ENCODE assay signal across 10 mouse cellular contexts in genomic region chr5:120631128-120631527, GRCm38 (mm10). TPM values are rescaled to one million over a fixed set of nuclear protein-coding genes. Genes with fewer than 3 reads are reported as not detected.
DNase-seq lines count a peak whose midpoint lies in the region; ATAC-seq lines count a peak whose summit lies in the region.
"Had no signal": no experiment of that assay in that cellular context is flagged by ENCODE, and none has a peak within 500 bp of the region (broad histone marks: within the 10 kb centered on the region; RNA-seq: fewer than 3 reads in every experiment).

No protein-coding gene starts in this region.

- ATAC-seq in kidney, embryonic 16.5 days (ENCODE audit: low FRiP score, low TSS enrichment), result no peak
- no peak for ATAC-seq in hindbrain, embryonic 14.5 days (ENCODE audit: low FRiP score)
- ATAC-seq in cerebellum, adult (ENCODE audit: insufficient number of reproducible peaks, low FRiP score, low TSS enrichment), result no peak

- H3K36me3 ChIP-seq in kidney, embryonic 16.5 days (ENCODE audit: insufficient read depth, low read length), result peaks cover 19% of the 10 kb centered on the region
- peaks cover 22% of the 10 kb centered on the region for H3K36me3 ChIP-seq in hindbrain, embryonic 14.5 days (replicated peaks; ENCODE audit: control insufficient read depth, insufficient read depth)

- H3K4me1 ChIP-seq in kidney, embryonic 16.5 days (ENCODE audit: insufficient read depth, low read length), result no peaks in the 10 kb centered on the region
- H3K4me1 ChIP-seq in hindbrain, embryonic 14.5 days (replicated peaks; ENCODE audit: control insufficient read depth, insufficient read depth, low read length), result no peaks in the 10 kb centered on the region

- no peak overlapping the region for H3K27ac ChIP-seq in kidney, embryonic 16.5 days (ENCODE audit: low read length)
- no peak overlapping the region for H3K27ac ChIP-seq in hindbrain, embryonic 14.5 days

- no peak for DNase-seq in kidney, postnatal 4 days
- DNase-seq in embryo, embryonic 10.5 days (ENCODE audit: low spot score), result peak; percentile 41
- no peak for DNase-seq in hindbrain, embryonic 14.5 days (ENCODE audit: low spot score)
- peak; percentile 60 for DNase-seq in naive thymus-derived CD4-positive, alpha-beta T cell, adult 2 months (ENCODE audit: low read depth)
- DNase-seq in cerebellum, adult 11 months, result no peak
- no peak for DNase-seq in testis, postnatal 10 days (ENCODE audit: low spot score)
- DNase-seq: cerebellum, postnatal 36 days had no signal

- H3K27me3 ChIP-seq in kidney, embryonic 16.5 days (ENCODE audit: insufficient read depth, low read length), result peaks cover 15% of the 10 kb centered on the region; the same call in 1 of the 2 replicates
- H3K27me3 ChIP-seq in hindbrain, embryonic 14.5 days (ENCODE audit: control insufficient read depth, insufficient read depth, low read length), result peaks cover 9% of the 10 kb centered on the region

- WGBS in kidney, embryonic 16.5 days, result 6% methylated on average over 29 of the region's 29 CpGs
- 9% methylated on average over 29 of the region's 29 CpGs for WGBS in hindbrain, embryonic 14.5 days

- peak overlapping the region; percentile 51 for H3K4me2 ChIP-seq in kidney, embryonic 16.5 days (replicated peaks; ENCODE audit: low read depth, low read length)
- H3K4me2 ChIP-seq in hindbrain, embryonic 14.5 days (replicated peaks), result peak overlapping the region; percentile 43

- peak overlapping the region; percentile 21; the same call in 1 of the 2 replicates for H3K4me3 ChIP-seq in kidney, embryonic 16.5 days (ENCODE audit: low read length)
- no peak overlapping the region for H3K4me3 ChIP-seq in hindbrain, embryonic 14.5 days (replicated peaks; ENCODE audit: low read length)

- H3K9me3 ChIP-seq in kidney, embryonic 16.5 days (ENCODE audit: low read length), result peaks cover 8% of the 10 kb centered on the region
- H3K9me3 ChIP-seq in hindbrain, embryonic 14.5 days (ENCODE audit: control insufficient read depth, low read length), result no peaks in the 10 kb centered on the region

- H3K9ac ChIP-seq in kidney, embryonic 16.5 days (replicated peaks; ENCODE audit: low read length), result 0 out of 2 replicates have a peak overlapping the region, but pooled peaks have one; percentile 24
- H3K9ac ChIP-seq in hindbrain, embryonic 14.5 days, result no peak overlapping the region; the same call in 1 of the 2 replicates

RNA-seq across cellular contexts. Expression of gene Cfap73, which starts 2.9 kb away (rescaled TPM):
- not detected in 2 replicates for polyA plus RNA-seq in kidney, embryonic 16.5 days (2015; fragmentation: Nextera tagmentation; extraction: Ambion mirVana)
- polyA plus RNA-seq in hindbrain, embryonic 14.5 days (2014; fragmentation: Nextera tagmentation; extraction: Ambion mirVana), result 0.53 and 1.1 TPM in 2 replicates
- polyA plus RNA-seq: small intestine, adult 2 months had no signal

RNA-seq across cellular contexts. Expression of gene Rasal1, which starts 17.5 kb away (rescaled TPM):
- polyA plus RNA-seq in kidney, embryonic 16.5 days (2015; fragmentation: Nextera tagmentation; extraction: Ambion mirVana), result 0.66 and 0.70 TPM in 2 replicates
- polyA plus RNA-seq in hindbrain, embryonic 14.5 days (2014; fragmentation: Nextera tagmentation; extraction: Ambion mirVana), result 0.31 and 0.74 TPM in 2 replicates

RNA-seq across cellular contexts. Expression of gene Ddx54, which starts 18.6 kb away (rescaled TPM):
- polyA plus RNA-seq in kidney, embryonic 16.5 days (2015; fragmentation: Nextera tagmentation; extraction: Ambion mirVana), result 53.7 and 54.8 TPM in 2 replicates
- 27.8 and 29.8 TPM in 2 replicates for polyA plus RNA-seq in hindbrain, embryonic 14.5 days (2014; fragmentation: Nextera tagmentation; extraction: Ambion mirVana)

RNA-seq across cellular contexts. Expression of gene Rita1, which starts 18.7 kb away (rescaled TPM):
- 18.0 and 18.4 TPM in 2 replicates for polyA plus RNA-seq in kidney, embryonic 16.5 days (2015; fragmentation: Nextera tagmentation; extraction: Ambion mirVana)
- polyA plus RNA-seq in hindbrain, embryonic 14.5 days (2014; fragmentation: Nextera tagmentation; extraction: Ambion mirVana), result 20.1 and 20.6 TPM in 2 replicates

RNA-seq across cellular contexts. Expression of gene Iqcd, which starts 42.3 kb away (rescaled TPM):
- 1.5 TPM in 2 replicates for polyA plus RNA-seq in kidney, embryonic 16.5 days (2015; fragmentation: Nextera tagmentation; extraction: Ambion mirVana)
- 1.5 and 1.9 TPM in 2 replicates for polyA plus RNA-seq in hindbrain, embryonic 14.5 days (2014; fragmentation: Nextera tagmentation; extraction: Ambion mirVana)

Comparison
In these comparisons a context has a peak if more than half of its experiments do, and no peak if none do; other contexts are left out.
1. DNase-seq: peak in embryo, embryonic 10.5 days (single experiment) and naive thymus-derived CD4-positive, alpha-beta T cell, adult 2 months (single experiment); none in kidney, postnatal 4 days (0 of 2), hindbrain, embryonic 14.5 days (single experiment), cerebellum, adult 11 months (single experiment) and testis, postnatal 10 days (single experiment).